In the genomic region with DNA sequence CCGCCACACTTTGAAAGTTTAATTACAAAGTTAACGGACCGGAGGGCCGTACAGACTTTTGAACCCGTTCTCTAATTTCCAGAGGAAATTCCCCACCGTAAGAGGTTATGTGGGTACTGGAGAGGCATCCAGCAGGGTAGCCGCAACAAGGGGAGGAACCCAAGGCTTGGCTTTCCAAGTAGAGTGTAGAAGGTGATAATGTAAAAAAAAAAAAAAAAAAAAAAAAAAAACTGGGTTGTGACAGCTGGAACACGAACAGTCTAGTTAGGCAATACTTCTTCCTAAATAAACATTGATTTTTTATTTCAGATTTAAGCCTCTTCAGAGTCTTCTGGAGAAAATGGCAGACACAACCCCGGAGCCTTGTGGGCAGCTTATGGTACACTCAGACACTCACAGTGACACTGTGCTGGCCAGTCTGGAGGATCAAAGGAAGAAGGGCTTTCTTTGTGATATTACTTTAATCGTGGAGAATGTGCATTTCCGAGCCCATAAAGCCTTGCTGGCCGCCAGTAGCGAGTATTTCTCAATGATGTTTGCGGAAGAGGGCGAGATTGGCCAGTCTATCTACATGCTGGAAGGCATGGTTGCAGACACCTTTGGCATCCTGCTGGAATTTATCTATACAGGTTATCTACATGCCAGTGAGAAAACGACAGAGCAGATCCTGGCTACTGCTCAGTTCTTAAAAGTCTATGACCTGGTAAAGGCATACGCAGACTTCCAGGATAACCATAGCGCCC, we compare ENCODE assay signal across 8 mouse cellular contexts. TPM values are rescaled to one million over a fixed set of nuclear protein-coding genes. Genes with fewer than 3 reads are reported as not detected.
DNase-seq lines count a peak whose midpoint lies in the region; ATAC-seq and TF ChIP-seq lines count a peak whose summit lies in the region.

No protein-coding gene starts in this region.

- no peak for DNase-seq in kidney, adult 8-10 months
- DNase-seq in hindbrain, embryonic 11.5 days (ENCODE audit: low spot score), result no peak
- no peak for DNase-seq in ovary, postnatal 36 days (ENCODE audit: low spot score)
- DNase-seq in right cerebral cortex, postnatal 25 days, result no peak

- no peaks in the 10 kb centered on the region for H3K27me3 ChIP-seq in kidney, embryonic 16.5 days (ENCODE audit: insufficient read depth, low read length)
- H3K27me3 ChIP-seq in hindbrain, embryonic 11.5 days (ENCODE audit: control insufficient read depth, insufficient read depth, low read length), result no peaks in the 10 kb centered on the region
- H3K27me3 ChIP-seq in midbrain, embryonic 13.5 days, result no peaks in the 10 kb centered on the region

- no peaks in the 10 kb centered on the region for H3K9me3 ChIP-seq in kidney, embryonic 16.5 days (ENCODE audit: low read length)
- no peaks in the 10 kb centered on the region for H3K9me3 ChIP-seq in hindbrain, embryonic 11.5 days (ENCODE audit: control insufficient read depth, low read length)
- H3K9me3 ChIP-seq in midbrain, embryonic 13.5 days, result no peaks in the 10 kb centered on the region

- TF ChIP-seq POLR2A in bone marrow macrophage, adult 2 months (IDR thresholded peaks at IDR 0.05; ENCODE audit: borderline replicate concordance, low read depth, low read length), result no peak

- peak overlapping the region; percentile 92 for H3K9ac ChIP-seq in kidney, embryonic 16.5 days (replicated peaks; ENCODE audit: low read length)
- peak overlapping the region; percentile 64 for H3K9ac ChIP-seq in hindbrain, embryonic 11.5 days (ENCODE audit: low read depth, low read length)
- H3K9ac ChIP-seq in midbrain, embryonic 13.5 days (replicated peaks), result peak overlapping the region; percentile 85

- ATAC-seq in kidney, embryonic 16.5 days (ENCODE audit: low FRiP score, low TSS enrichment), result 0 out of 2 replicates have a peak, but pooled peaks have one; percentile 5
- ATAC-seq in hindbrain, embryonic 11.5 days (ENCODE audit: low FRiP score), result peak; percentile 6; the same call in 1 of the 2 replicates
- ATAC-seq in midbrain, embryonic 13.5 days, result no peak
- no peak for ATAC-seq in granulocyte monocyte progenitor cell, adult 5-6 weeks (replicated peaks; ENCODE audit: poor library complexity, severe bottlenecking)

- peaks cover 22% of the 10 kb centered on the region for H3K36me3 ChIP-seq in kidney, embryonic 16.5 days (ENCODE audit: insufficient read depth, low read length)
- H3K36me3 ChIP-seq in hindbrain, embryonic 11.5 days (ENCODE audit: control insufficient read depth, insufficient read depth, low read length), result no peaks in the 10 kb centered on the region
- peaks cover 37% of the 10 kb centered on the region for H3K36me3 ChIP-seq in midbrain, embryonic 13.5 days

- H3K4me3 ChIP-seq in kidney, embryonic 16.5 days (ENCODE audit: low read length), result peak overlapping the region; percentile 98
- H3K4me3 ChIP-seq in bone marrow macrophage, adult 2 months (ENCODE audit: insufficient read depth, low read length), result peak overlapping the region; percentile 72
- peak overlapping the region; percentile 76 for H3K4me3 ChIP-seq in hindbrain, embryonic 11.5 days (ENCODE audit: low read depth, low read length)
- H3K4me3 ChIP-seq in midbrain, embryonic 13.5 days (replicated peaks), result peak overlapping the region; percentile 88

- peaks cover 21% of the 10 kb centered on the region for H3K4me1 ChIP-seq in kidney, embryonic 16.5 days (ENCODE audit: insufficient read depth, low read length)
- H3K4me1 ChIP-seq in bone marrow macrophage, adult 2 months (ENCODE audit: control insufficient read depth, insufficient read depth, low read length), result peaks cover 11% of the 10 kb centered on the region
- H3K4me1 ChIP-seq in hindbrain, embryonic 11.5 days (replicated peaks; ENCODE audit: control insufficient read depth, insufficient read depth, low read length), result 0 out of 2 replicates have a peak, but pooled peaks cover 2% of the 10 kb centered on the region
- H3K4me1 ChIP-seq in midbrain, embryonic 13.5 days (replicated peaks), result peaks cover 42% of the 10 kb centered on the region

- peak overlapping the region; percentile 60 for H3K4me2 ChIP-seq in kidney, embryonic 16.5 days (replicated peaks; ENCODE audit: low read depth, low read length)
- peak overlapping the region; percentile 61 for H3K4me2 ChIP-seq in hindbrain, embryonic 11.5 days (replicated peaks; ENCODE audit: low read depth, low read length)
- peak overlapping the region; percentile 69 for H3K4me2 ChIP-seq in midbrain, embryonic 13.5 days (replicated peaks)

- TF ChIP-seq CTCF in bone marrow macrophage, adult 2 months (IDR thresholded peaks at IDR 0.05; ENCODE audit: low read depth, low read length), result no peak

- WGBS in kidney, embryonic 16.5 days, result 50% methylated on average over 18 of the region's 18 CpGs
- 59% methylated on average over 18 of the region's 18 CpGs for WGBS in hindbrain, embryonic 11.5 days
- WGBS in midbrain, embryonic 13.5 days, result 57% methylated on average over 18 of the region's 18 CpGs

- peak overlapping the region; percentile 68; the same call in 1 of the 2 replicates for H3K27ac ChIP-seq in kidney, embryonic 16.5 days (ENCODE audit: low read length)
- peak overlapping the region; percentile 7; the same call in 1 of the 2 replicates for H3K27ac ChIP-seq in bone marrow macrophage, adult 2 months (ENCODE audit: insufficient read depth, low read depth, low read length)
- H3K27ac ChIP-seq in hindbrain, embryonic 11.5 days (ENCODE audit: low read depth, low read length), result no peak overlapping the region
- 0 out of 2 replicates have a peak overlapping the region, but pooled peaks have one; percentile 58 for H3K27ac ChIP-seq in midbrain, embryonic 13.5 days

RNA-seq across cellular contexts. Expression of a gene that starts 0.8 kb away (rescaled TPM):
- 19.7 and 19.8 TPM in 2 replicates for polyA plus RNA-seq in kidney, embryonic 16.5 days (2015; fragmentation: Nextera tagmentation; extraction: Ambion mirVana)
- polyA plus RNA-seq in bone marrow macrophage, adult 2 months (2012; ENCODE audit: insufficient read depth, insufficient read length, missing spikeins), result 11.8 and 13.4 TPM in 2 replicates
- polyA plus RNA-seq in hindbrain, embryonic 11.5 days (2014; fragmentation: Nextera tagmentation; extraction: Ambion mirVana), result 20.1 TPM in 2 replicates
- polyA plus RNA-seq in midbrain, embryonic 13.5 days (2015; fragmentation: Nextera tagmentation; extraction: Ambion mirVana), result 20.6 and 22.8 TPM in 2 replicates
- 11.4 and 14.1 TPM in 2 replicates for total RNA-seq in granulocyte monocyte progenitor cell, adult 5-6 weeks (2014; fragmentation: Nextera tagmentation)
- total RNA-seq in granulocyte monocyte progenitor cell, adult 5-6 weeks (2017), result 17.2 and 18.1 TPM in 2 replicates

RNA-seq across cellular contexts. Expression of a gene that starts 25.2 kb away (rescaled TPM):
- 34.6 TPM in 2 replicates for polyA plus RNA-seq in kidney, embryonic 16.5 days (2015; fragmentation: Nextera tagmentation; extraction: Ambion mirVana)
- 44.8 and 55.9 TPM in 2 replicates for polyA plus RNA-seq in bone marrow macrophage, adult 2 months (2012; ENCODE audit: insufficient read depth, insufficient read length, missing spikeins)
- 26.6 and 28.1 TPM in 2 replicates for polyA plus RNA-seq in hindbrain, embryonic 11.5 days (2014; fragmentation: Nextera tagmentation; extraction: Ambion mirVana)
- 27.9 and 31.9 TPM in 2 replicates for polyA plus RNA-seq in midbrain, embryonic 13.5 days (2015; fragmentation: Nextera tagmentation; extraction: Ambion mirVana)
- 74.8 and 105 TPM in 2 replicates for total RNA-seq in granulocyte monocyte progenitor cell, adult 5-6 weeks (2014; fragmentation: Nextera tagmentation)
- total RNA-seq in granulocyte monocyte progenitor cell, adult 5-6 weeks (2017), result 32.2 and 49.3 TPM in 2 replicates

RNA-seq across cellular contexts. Expression of a gene that starts 39.2 kb away (rescaled TPM):
- 84.1 and 91.2 TPM in 2 replicates for polyA plus RNA-seq in kidney, embryonic 16.5 days (2015; fragmentation: Nextera tagmentation; extraction: Ambion mirVana)
- 15.2 and 15.8 TPM in 2 replicates for polyA plus RNA-seq in bone marrow macrophage, adult 2 months (2012; ENCODE audit: insufficient read depth, insufficient read length, missing spikeins)
- 45.9 and 47.6 TPM in 2 replicates for polyA plus RNA-seq in hindbrain, embryonic 11.5 days (2014; fragmentation: Nextera tagmentation; extraction: Ambion mirVana)
- polyA plus RNA-seq in midbrain, embryonic 13.5 days (2015; fragmentation: Nextera tagmentation; extraction: Ambion mirVana), result 35.0 and 37.0 TPM in 2 replicates
- 23.0 and 24.4 TPM in 2 replicates for total RNA-seq in granulocyte monocyte progenitor cell, adult 5-6 weeks (2014; fragmentation: Nextera tagmentation)
- 10.1 and 13.0 TPM in 2 replicates for total RNA-seq in granulocyte monocyte progenitor cell, adult 5-6 weeks (2017)

RNA-seq across cellular contexts. Expression of a gene that starts 39.3 kb away (rescaled TPM):
- 2.6 and 3.7 TPM in 2 replicates for polyA plus RNA-seq in kidney, embryonic 16.5 days (2015; fragmentation: Nextera tagmentation; extraction: Ambion mirVana)
- not detected in 2 replicates for polyA plus RNA-seq in bone marrow macrophage, adult 2 months (2012; ENCODE audit: insufficient read depth, insufficient read length, missing spikeins)
- polyA plus RNA-seq in hindbrain, embryonic 11.5 days (2014; fragmentation: Nextera tagmentation; extraction: Ambion mirVana), result 1.3 and 1.4 TPM in 2 replicates
- 1.6 and 2.7 TPM in 2 replicates for polyA plus RNA-seq in midbrain, embryonic 13.5 days (2015; fragmentation: Nextera tagmentation; extraction: Ambion mirVana)
- total RNA-seq in granulocyte monocyte progenitor cell, adult 5-6 weeks (2014; fragmentation: Nextera tagmentation), result not detected in 2 replicates
- not detected in 2 replicates for total RNA-seq in granulocyte monocyte progenitor cell, adult 5-6 weeks (2017)

Comparison
In these comparisons a context has a peak if more than half of its experiments do, and no peak if none do; other contexts are left out.
1. ATAC-seq: peak in kidney, embryonic 16.5 days (single experiment) and hindbrain, embryonic 11.5 days (single experiment); none in midbrain, embryonic 13.5 days (single experiment) and granulocyte monocyte progenitor cell, adult 5-6 weeks (single experiment).
2. Peak in every context shown above with its lines, with median percentiles within 50 percentile points of each other: H3K4me2 ChIP-seq, H3K4me3 ChIP-seq and H3K9ac ChIP-seq.